10 mouse cellular contexts compared by ENCODE assay signal in genomic region chr2:148877016-148877770, GRCm38 (mm10). TPM values are rescaled to one million over a fixed set of nuclear protein-coding genes. Genes with fewer than 3 reads are reported as not detected.
DNase-seq lines count a peak whose midpoint lies in the region; ATAC-seq lines count a peak whose summit lies in the region.
"Had no signal": no experiment of that assay in that cellular context is flagged by ENCODE, and none has a peak within 500 bp of the region (broad histone marks: within the 10 kb centered on the region; RNA-seq: fewer than 3 reads in every experiment).

No protein-coding gene starts in this region.

- H3K4me3 ChIP-seq in midbrain, embryonic 15.5 days, result no peak overlapping the region

- no peaks in the 10 kb centered on the region for H3K36me3 ChIP-seq in midbrain, embryonic 15.5 days (replicated peaks)

- peaks cover 22% of the 10 kb centered on the region for H3K4me1 ChIP-seq in midbrain, embryonic 15.5 days

- WGBS in midbrain, embryonic 15.5 days, result 55% methylated on average over 3 of the region's 3 CpGs

- DNase-seq in cerebellum, adult 11-12 months, result peak; percentile 15
- no peak for DNase-seq in cerebellum, postnatal 4 days (ENCODE audit: low spot score in 2 of 2)
- DNase-seq in 3T3-L1 (ENCODE audit: low read depth, low spot score), result peak; percentile 81
- peak; percentile 98 for DNase-seq in heart, adult 11 months
- DNase-seq in kidney, postnatal 36 days, result peak; percentile 54 to 75
- DNase-seq in Muller cell, postnatal 12 days (ENCODE audit: inconsistent ontology term), result no peak
- DNase-seq in urinary bladder, adult 2 months (ENCODE audit: low spot score), result no peak

- H3K9me3 ChIP-seq in midbrain, embryonic 15.5 days, result no peaks in the 10 kb centered on the region

- H3K9ac ChIP-seq in midbrain, embryonic 15.5 days, result no peak overlapping the region

- no peak overlapping the region for H3K4me2 ChIP-seq in midbrain, embryonic 15.5 days

- ATAC-seq in midbrain, embryonic 15.5 days (replicated peaks), result no peak

- no peak overlapping the region for H3K27ac ChIP-seq in midbrain, embryonic 15.5 days

- no peaks in the 10 kb centered on the region for H3K27me3 ChIP-seq in midbrain, embryonic 15.5 days (replicated peaks)

RNA-seq across cellular contexts. Expression of gene Cst3, which starts 1.7 kb away (rescaled TPM):
- polyA plus RNA-seq in midbrain, embryonic 15.5 days (2015; fragmentation: Nextera tagmentation; extraction: Ambion mirVana), result 514 and 563 TPM in 2 replicates
- polyA plus RNA-seq in urinary bladder, adult 2 months (2012; rRNA removed), result 1,153 and 1,196 TPM in 2 replicates

RNA-seq across cellular contexts. Expression of gene 9230104L09Rik, which starts 12.4 kb away (rescaled TPM):
- polyA plus RNA-seq in midbrain, embryonic 15.5 days (2015; fragmentation: Nextera tagmentation; extraction: Ambion mirVana), result not detected in 2 replicates
- polyA plus RNA-seq in urinary bladder, adult 2 months (2012; rRNA removed), result not detected in 2 replicates
- polyA plus RNA-seq: C2C12; stomach, embryonic 14.5 days had no signal

RNA-seq across cellular contexts. Expression of gene Cst9, which starts 42.2 kb away (rescaled TPM):
- not detected in 2 replicates for polyA plus RNA-seq in midbrain, embryonic 15.5 days (2015; fragmentation: Nextera tagmentation; extraction: Ambion mirVana)
- not detected in 2 replicates for polyA plus RNA-seq in urinary bladder, adult 2 months (2012; rRNA removed)
- polyA plus RNA-seq: stomach, embryonic 14.5 days had no signal

RNA-seq across cellular contexts. Expression of gene Cst13, which starts 57.3 kb away (rescaled TPM):
- not detected in 2 replicates for polyA plus RNA-seq in midbrain, embryonic 15.5 days (2015; fragmentation: Nextera tagmentation; extraction: Ambion mirVana)
- not detected in 2 replicates for polyA plus RNA-seq in urinary bladder, adult 2 months (2012; rRNA removed)
- polyA plus RNA-seq: C2C12; stomach, embryonic 14.5 days had no signal

Comparison
In these comparisons a context has a peak if more than half of its experiments do, and no peak if none do; other contexts are left out.
1. DNase-seq: peak in cerebellum, adult 11-12 months (single experiment), 3T3-L1 (single experiment), heart, adult 11 months (single experiment) and kidney, postnatal 36 days (2 of 2); none in cerebellum, postnatal 4 days (0 of 2), Muller cell, postnatal 12 days (single experiment) and urinary bladder, adult 2 months (single experiment).